Comparison of ENCODE assay signal across 21 mouse cellular contexts in the genomic region with DNA sequence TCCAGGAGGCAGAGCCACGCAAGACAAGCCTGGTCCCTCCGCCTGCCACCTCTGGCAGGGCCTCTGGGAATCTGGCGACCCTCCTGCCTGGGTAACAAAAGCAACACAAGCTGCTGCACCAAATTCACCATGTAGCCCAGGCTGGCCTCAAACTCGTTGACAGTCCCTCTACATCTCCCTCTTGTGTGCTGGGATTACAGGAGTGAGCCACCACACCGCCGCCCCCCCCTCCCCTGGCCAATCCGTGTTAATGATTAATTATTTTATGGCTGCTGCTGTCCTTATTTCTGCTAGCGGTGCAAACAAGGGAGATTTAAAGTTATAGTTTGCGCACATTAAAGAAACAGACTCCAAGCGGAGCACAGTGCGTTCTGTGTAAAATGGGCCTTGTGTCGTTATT. TPM values are rescaled to one million over a fixed set of nuclear protein-coding genes. Genes with fewer than 3 reads are reported as not detected.
A peak's percentile ranks its signal among the peaks of the same experiment; 100 is the strongest.
DNase-seq lines count a peak whose midpoint lies in the region; ATAC-seq lines count a peak whose summit lies in the region.
"Had no signal": no experiment of that assay in that cellular context is flagged by ENCODE, and none has a peak within 500 bp of the region (broad histone marks: within the 10 kb centered on the region; RNA-seq: fewer than 3 reads in every experiment).

No protein-coding gene starts in this region.

- no peak overlapping the region for H3K4me3 ChIP-seq in liver, embryonic 16.5 days (ENCODE audit: low read depth, low read length)
- H3K4me3 ChIP-seq in liver, embryonic 11.5 days (ENCODE audit: low read depth, low read length) = no peak overlapping the region
- H3K4me3 ChIP-seq: embryonic facial prominence, embryonic 13.5 days; forebrain, embryonic 10.5 days; hindbrain, embryonic 15.5 days; limb, embryonic 10.5 days had no signal

- peak overlapping the region; percentile 17; the same call in 1 of the 2 replicates for H3K4me2 ChIP-seq in liver, embryonic 16.5 days (ENCODE audit: low read depth, low read length)
- no peak overlapping the region for H3K4me2 ChIP-seq in liver, embryonic 11.5 days
- H3K4me2 ChIP-seq: embryonic facial prominence, embryonic 13.5 days; hindbrain, embryonic 15.5 days had no signal

- H3K27ac ChIP-seq in liver, embryonic 16.5 days (ENCODE audit: low read length) = no peak overlapping the region
- no peak overlapping the region for H3K27ac ChIP-seq in liver, embryonic 11.5 days (ENCODE audit: low read depth, low read length)
- H3K27ac ChIP-seq: embryonic facial prominence, embryonic 13.5 days; hindbrain, embryonic 15.5 days; limb, embryonic 10.5 days; liver, embryonic 14.5 days had no signal

- no peaks in the 10 kb centered on the region for H3K36me3 ChIP-seq in liver, embryonic 16.5 days (ENCODE audit: control insufficient read depth, insufficient read depth)
- H3K36me3 ChIP-seq in liver, embryonic 11.5 days (ENCODE audit: control insufficient read depth, insufficient read depth, low read length) = no peaks in the 10 kb centered on the region
- H3K36me3 ChIP-seq: embryonic facial prominence, embryonic 13.5 days; forebrain, embryonic 10.5 days; G1E; hindbrain, embryonic 15.5 days; limb, embryonic 10.5 days had no signal

- no peak for DNase-seq in liver, embryonic 11.5 days (ENCODE audit: low spot score)
- DNase-seq in kidney, adult 9 months = peak; percentile 68
- peak; percentile 60 to 71 for DNase-seq in kidney, postnatal 36 days
- DNase-seq in spleen, adult 12 weeks (ENCODE audit: low spot score) = no peak
- DNase-seq in spleen, postnatal 14 days (ENCODE audit: low spot score in 2 of 2) = no peak
- no peak for DNase-seq in lung, postnatal 4 days
- DNase-seq: adrenal gland, postnatal 36 days; cerebellum, adult 8-10 months; gastrocnemius, postnatal 14 days; heart, postnatal 10 days; layer of hippocampus, postnatal 36 days; right cerebral cortex, postnatal 25 days had no signal

- peaks cover 13% of the 10 kb centered on the region for H3K27me3 ChIP-seq in liver, embryonic 16.5 days (ENCODE audit: control insufficient read depth, insufficient read depth, low read depth, low read length)
- H3K27me3 ChIP-seq in liver, embryonic 11.5 days (replicated peaks; ENCODE audit: control insufficient read depth, insufficient read depth, low read length) = peaks cover 16% of the 10 kb centered on the region
- H3K27me3 ChIP-seq: hindbrain, embryonic 15.5 days had no signal

- H3K4me1 ChIP-seq in liver, embryonic 16.5 days (ENCODE audit: control insufficient read depth, low read depth, low read length) = peaks cover 8% of the 10 kb centered on the region
- peaks cover 17% of the 10 kb centered on the region for H3K4me1 ChIP-seq in liver, embryonic 11.5 days (replicated peaks; ENCODE audit: control insufficient read depth, insufficient read depth, low read length)

- 63% methylated on average over 12 of the region's 12 CpGs for WGBS in liver, embryonic 16.5 days (ENCODE audit: insufficient replicate concordance)
- WGBS in liver, embryonic 11.5 days = 80% methylated on average over 12 of the region's 12 CpGs

- H3K9ac ChIP-seq in liver, embryonic 16.5 days (ENCODE audit: low read depth, low read length) = no peak overlapping the region
- H3K9ac ChIP-seq in liver, embryonic 11.5 days (ENCODE audit: low read depth, low read length) = no peak overlapping the region
- H3K9ac ChIP-seq: embryonic facial prominence, embryonic 13.5 days; hindbrain, embryonic 15.5 days; liver, embryonic 14.5 days had no signal

- no peak for ATAC-seq in liver, embryonic 16.5 days (ENCODE audit: low read depth)
- ATAC-seq in liver, embryonic 11.5 days (replicated peaks; ENCODE audit: low FRiP score) = no peak

- no peaks in the 10 kb centered on the region for H3K9me3 ChIP-seq in liver, embryonic 16.5 days (replicated peaks; ENCODE audit: control insufficient read depth, low read length)
- H3K9me3 ChIP-seq in liver, embryonic 11.5 days (ENCODE audit: control insufficient read depth, low read length) = no peaks in the 10 kb centered on the region
- H3K9me3 ChIP-seq: embryonic facial prominence, embryonic 13.5 days; forebrain, embryonic 10.5 days; hindbrain, embryonic 15.5 days; limb, embryonic 10.5 days had no signal

RNA-seq across cellular contexts. Expression of a gene that starts 4.0 kb away (rescaled TPM):
- 2.6 and 3.4 TPM in 2 replicates for polyA plus RNA-seq in liver, embryonic 16.5 days (2015; fragmentation: Nextera tagmentation; extraction: Ambion mirVana)
- 1.8 and 2.2 TPM in 2 replicates for polyA plus RNA-seq in liver, embryonic 11.5 days (2014; fragmentation: Nextera tagmentation; extraction: Ambion mirVana)
- polyA plus RNA-seq: G1E had no signal

RNA-seq across cellular contexts. Expression of a gene that starts 9.6 kb away (rescaled TPM):
- not detected in 2 replicates for polyA plus RNA-seq in liver, embryonic 16.5 days (2015; fragmentation: Nextera tagmentation; extraction: Ambion mirVana)
- polyA plus RNA-seq in liver, embryonic 11.5 days (2014; fragmentation: Nextera tagmentation; extraction: Ambion mirVana) = 0.09 TPM in 1 of 2 replicates, not detected in the other
- polyA plus RNA-seq: embryonic facial prominence, embryonic 13.5 days; G1E; hindbrain, embryonic 15.5 days; limb, embryonic 10.5 days; liver, embryonic 14.5 days; neural tube, embryonic 14.5 days; thymus, postnatal 0 days had no signal

Comparison
In these comparisons a context has a peak if more than half of its experiments do, and no peak if none do; other contexts are left out.
1. DNase-seq: peak in kidney, adult 9 months (single experiment) and kidney, postnatal 36 days (2 of 2); none in liver, embryonic 11.5 days (single experiment), spleen, adult 12 weeks (single experiment), spleen, postnatal 14 days (0 of 2) and lung, postnatal 4 days (0 of 2).